Mouse (Mus musculus) forebrain, embryonic 14.5 days (tissue): ENCODE results near the gene Sh3pxd2a. TPM values are rescaled to one million over a fixed set of nuclear protein-coding genes. Genes with fewer than 3 reads are reported as not detected.

Experiments
- ATAC-seq: fragments of 200-750 bp; cut with Nextera tagmentation; 2 replicates; pipeline ENCODE4 v1.8.0; 2017; ENCODE audit warnings: mild to moderate bottlenecking, moderate library complexity
- DNase-seq: peaks from one replicate; pipeline ENCODE4 v3.0.0-alpha.2; 2015; ENCODE audit warnings: low spot score
- H3K27ac ChIP-seq: fragments of 300-500 bp; sonication (generic); 2 replicates; pipeline ENCODE4 v1.5.1; 2014; ENCODE audit warnings: low read depth, mild to moderate bottlenecking, control low read depth, low read length, moderate library complexity
- H3K27me3 ChIP-seq: fragments of 300-500 bp; sonication (generic); replicated peaks from 2 replicates; pipeline ENCODE4 v1.6.1; 2014; ENCODE audit warnings: low read length, control low read depth, mixed read lengths; ENCODE audit not compliant: control insufficient read depth, insufficient read depth
- H3K36me3 ChIP-seq: fragments of 300-500 bp; sonication (generic); 2 replicates; pipeline ENCODE4 v1.6.1; 2014; ENCODE audit warnings: low read length, control low read depth; ENCODE audit not compliant: control insufficient read depth, insufficient read depth
- H3K4me1 ChIP-seq: fragments of 300-500 bp; sonication (generic); 2 replicates; pipeline ENCODE4 v1.6.1; 2014; ENCODE audit warnings: antibody characterized with exemption, low read length, control low read depth; ENCODE audit not compliant: control insufficient read depth, insufficient read depth
- H3K4me2 ChIP-seq: fragments of 300-500 bp; sonication (generic); 2 replicates; pipeline ENCODE4 v1.6.1; 2014; ENCODE audit warnings: mild to moderate bottlenecking, control low read depth, low read length
- H3K4me3 ChIP-seq: fragments of 300-500 bp; sonication (generic); 2 replicates; pipeline ENCODE4 v1.5.1; 2014; ENCODE audit warnings: low read depth, low read length, control low read depth
- H3K9ac ChIP-seq: fragments of 300-500 bp; sonication (generic); 2 replicates; pipeline ENCODE4 v1.6.1; 2014; ENCODE audit warnings: mild to moderate bottlenecking, low read length, control low read depth, moderate library complexity
- H3K9me3 ChIP-seq: fragments of 300-500 bp; sonication (generic); replicated peaks from 2 replicates; pipeline ENCODE4 v1.6.1; 2016; ENCODE audit warnings: low read length, control low read depth, mixed read lengths; ENCODE audit not compliant: control insufficient read depth
- WGBS: fragments of 180-500 bp; shearing (Covaris S2); extraction: QIAGEN DNeasy Blood & Tissue Kit; methylation state at CpG from one replicate; pipeline ENCODE4 v1.1.7; 2014; 5-methylcytosine and 5-hydroxymethylcytosine counted together
- polyA plus RNA-seq: library from polyadenylated mRNA; unstranded; fragments of >200 nt; fragmentation: Nextera tagmentation; extraction: Ambion mirVana; gene quantifications from 2 replicates; pipeline ENCODE4 v1.2.1, GENCODE M21; 2014

Gene Sh3pxd2a
- polyA plus RNA-seq, 1 experiment from 2014 or later: 3.4 TPM

GRCm38 (mm10) chr19:47279788-47280532 is 184.2 kb downstream of the Sh3pxd2a start:
- no peak overlapping the region for H3K4me2 ChIP-seq
- DNase-seq: peak; percentile 79
- H3K9ac ChIP-seq: no peak overlapping the region
- WGBS: 86% methylated on average over 15 of the region's 15 CpGs
- H3K27me3 ChIP-seq: no peaks in the 10 kb centered on the region
- ATAC-seq: peak; percentile 46; the same call in 1 of the 2 replicates
- no peak overlapping the region for H3K4me3 ChIP-seq
- no peaks in the 10 kb centered on the region for H3K9me3 ChIP-seq
- H3K4me1 ChIP-seq: no peaks in the 10 kb centered on the region
- peak overlapping the region; percentile 60; the same call in 1 of the 2 replicates for H3K27ac ChIP-seq
- H3K36me3 ChIP-seq: peaks cover 4% of the 10 kb centered on the region; the same call in 1 of the 2 replicates

GRCm38 (mm10) chr19:47279372-47279771 is 184.8 kb downstream of the Sh3pxd2a start:
- H3K36me3 ChIP-seq: no peaks in the 10 kb centered on the region
- ATAC-seq (no peak), DNase-seq (no peak)
- no peak overlapping the region for H3K9ac ChIP-seq
- H3K4me2 ChIP-seq: no peak overlapping the region
- H3K27me3 ChIP-seq: no peaks in the 10 kb centered on the region
- no peak overlapping the region for H3K4me3 ChIP-seq
- WGBS: 87% methylated on average over 4 of the region's 4 CpGs
- H3K4me1 ChIP-seq: no peaks in the 10 kb centered on the region
- H3K9me3 ChIP-seq: no peaks in the 10 kb centered on the region
- H3K27ac ChIP-seq: peak overlapping the region; percentile 60; the same call in 1 of the 2 replicates

GRCm38 (mm10) chr19:47276730-47277129 is 187.5 kb downstream of the Sh3pxd2a start:
- no peak overlapping the region for H3K9ac ChIP-seq
- H3K4me2 ChIP-seq: no peak overlapping the region
- no peak for DNase-seq
- no peak overlapping the region for H3K4me3 ChIP-seq
- H3K4me1 ChIP-seq: no peaks in the 10 kb centered on the region
- ATAC-seq: no peak
- H3K9me3 ChIP-seq: no peaks in the 10 kb centered on the region
- no peak overlapping the region for H3K27ac ChIP-seq
- no peaks in the 10 kb centered on the region for H3K27me3 ChIP-seq
- 75% methylated on average over 6 of the region's 6 CpGs for whole genome bisulfite sequencing
- H3K36me3 ChIP-seq: peaks cover 12% of the 10 kb centered on the region; the same call in 1 of the 2 replicates

- H3K36me3 ChIP-seq: peaks cover 43% of the 10 kb centered on the region
- 79% methylated on average over 9 of the region's 9 CpGs for WGBS
Measured at GRCm38 (mm10) chr19:47270520-47270919, 193.7 kb downstream of the Sh3pxd2a start.

DNA sequence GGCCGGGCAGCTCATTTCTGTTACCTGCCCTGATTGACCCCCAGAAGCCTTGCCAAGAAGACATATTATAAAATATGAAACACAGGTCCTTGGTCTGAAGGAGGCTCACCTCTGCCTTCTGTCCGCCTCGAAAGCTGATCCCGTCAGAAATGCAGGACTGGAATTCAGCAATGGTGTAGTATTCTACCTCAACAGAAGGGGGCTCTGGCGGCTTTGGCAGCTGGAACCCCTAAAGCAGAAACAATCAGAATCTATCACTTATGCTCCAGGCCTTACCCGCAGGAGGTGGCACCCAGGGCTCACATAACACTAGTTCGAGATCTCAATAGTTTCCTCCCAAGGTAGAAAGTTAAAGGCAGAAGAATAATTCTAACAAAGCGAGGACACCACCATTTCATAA is 194.5 kb downstream of the Sh3pxd2a start:
- WGBS: 45% methylated on average over 8 of the region's 8 CpGs
- H3K4me2 ChIP-seq: no peak overlapping the region
- no peak overlapping the region for H3K4me3 ChIP-seq
- H3K9ac ChIP-seq: no peak overlapping the region
- H3K4me1 ChIP-seq: no peaks in the 10 kb centered on the region
- H3K36me3 ChIP-seq: peaks cover 43% of the 10 kb centered on the region
- H3K27ac ChIP-seq: no peak overlapping the region
- DNase-seq (peak; percentile 37), ATAC-seq (no peak)
- H3K27me3 ChIP-seq: no peaks in the 10 kb centered on the region
- no peaks in the 10 kb centered on the region for H3K9me3 ChIP-seq

More at GRCm38 (mm10) chr19:47270520-47270919, 193.7 kb downstream of the Sh3pxd2a start:
- H3K9me3 ChIP-seq: no peaks in the 10 kb centered on the region
- ATAC-seq (no peak), DNase-seq (no peak)
- H3K4me2 ChIP-seq: no peak overlapping the region
- H3K4me1 ChIP-seq: no peaks in the 10 kb centered on the region
- H3K9ac ChIP-seq: no peak overlapping the region
- H3K27me3 ChIP-seq: no peaks in the 10 kb centered on the region
- no peak overlapping the region for H3K4me3 ChIP-seq
- H3K27ac ChIP-seq: no peak overlapping the region

DNA sequence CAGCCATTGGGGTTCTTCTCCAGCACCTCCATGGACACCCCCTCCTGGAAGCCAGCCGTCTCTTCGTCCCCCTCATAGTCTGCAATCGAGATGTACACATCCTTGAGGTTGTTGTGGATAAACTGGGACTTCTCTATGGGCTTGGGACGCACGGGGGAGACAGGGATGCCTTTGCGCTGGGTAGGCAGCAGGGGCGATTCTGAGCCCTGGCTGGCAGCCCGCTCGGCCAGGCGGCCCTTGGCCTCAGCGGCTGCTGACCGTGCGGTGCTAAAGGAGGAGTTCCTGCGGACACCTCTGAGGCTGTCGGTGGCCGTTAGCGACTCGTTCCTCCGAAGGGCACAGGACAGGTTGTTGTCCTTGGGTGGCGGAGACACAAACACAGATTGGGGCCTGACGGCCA is 197.1 kb downstream of the Sh3pxd2a start:
- H3K27me3 ChIP-seq: no peaks in the 10 kb centered on the region
- 90% methylated on average over 21 of the region's 21 CpGs for WGBS
- peaks cover 31% of the 10 kb centered on the region for H3K36me3 ChIP-seq
- no peak for DNase-seq
- no peaks in the 10 kb centered on the region for H3K9me3 ChIP-seq
- no peak overlapping the region for H3K4me3 ChIP-seq
- H3K4me2 ChIP-seq: no peak overlapping the region
- no peaks in the 10 kb centered on the region for H3K4me1 ChIP-seq
- no peak overlapping the region for H3K9ac ChIP-seq
- H3K27ac ChIP-seq: no peak overlapping the region
- ATAC-seq: no peak

DNA sequence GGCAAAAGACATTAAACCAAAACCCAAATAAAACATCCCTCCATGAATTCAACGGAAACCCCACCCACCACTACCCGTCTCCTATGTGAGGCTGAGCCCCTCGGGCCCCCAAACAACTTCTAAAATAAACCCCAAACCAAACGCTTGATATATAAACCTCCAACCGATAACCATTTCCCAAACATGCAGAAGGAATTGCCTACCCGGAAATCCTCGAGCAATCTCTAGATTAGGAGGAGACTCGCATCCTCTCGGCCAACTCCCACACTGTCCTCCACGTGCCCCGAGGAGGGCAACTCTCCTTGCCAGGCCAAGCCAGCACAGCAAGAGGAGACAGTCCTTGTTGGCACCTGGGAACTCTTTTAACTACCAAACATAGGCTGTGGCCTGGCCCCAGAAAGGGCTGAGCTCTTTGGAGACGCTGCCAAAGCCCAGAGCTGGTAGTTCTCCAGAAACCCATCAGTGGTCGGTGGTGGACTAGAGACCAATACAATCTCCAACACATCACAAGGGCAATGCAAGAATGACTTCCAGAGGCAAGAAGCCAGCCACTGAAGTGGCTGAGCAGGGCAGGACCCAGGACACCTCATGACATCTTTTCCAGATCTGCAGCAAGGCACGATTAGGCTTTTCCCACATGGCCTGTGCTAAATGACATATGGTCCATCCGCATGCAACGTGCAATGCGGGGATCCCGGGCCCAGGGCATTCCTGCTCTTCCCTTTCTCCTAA is 198.0 kb downstream of the Sh3pxd2a start:
- Histone ChIP-seq H3K9me3 (no peaks in the 10 kb centered on the region), H3K9ac (no peak overlapping the region), H3K27me3 (no peaks in the 10 kb centered on the region), H3K4me2 (no peak overlapping the region), H3K4me3 (no peak overlapping the region), H3K4me1 (no peaks in the 10 kb centered on the region), H3K27ac (no peak overlapping the region), H3K36me3 (peaks cover 31% of the 10 kb centered on the region)
- no peak for ATAC-seq
- WGBS: 92% methylated on average over 18 of the region's 18 CpGs
- DNase-seq: no peak

- peak; percentile 81 for DNase-seq
- no peak overlapping the region for H3K27ac ChIP-seq
- no peaks in the 10 kb centered on the region for H3K9me3 ChIP-seq
- H3K9ac ChIP-seq: no peak overlapping the region
- 39% methylated on average over 11 of the region's 11 CpGs for WGBS
- no peak overlapping the region for H3K4me2 ChIP-seq
- peaks cover 31% of the 10 kb centered on the region for H3K36me3 ChIP-seq
- ATAC-seq: peak; percentile 80
- no peaks in the 10 kb centered on the region for H3K4me1 ChIP-seq
- no peaks in the 10 kb centered on the region for H3K27me3 ChIP-seq
- no peak overlapping the region for H3K4me3 ChIP-seq
Measured at GRCm38 (mm10) chr19:47264322-47265092, 199.7 kb downstream of the Sh3pxd2a start.
